Mouse (Mus musculus) spleen, postnatal 14 days (tissue): ENCODE results near the gene Wscd2.

Experiments
- DNase-seq, 2 experiments: peaks; one replicate each; pipeline ENCODE4 v3.0.0; 2021 to 2022; ENCODE audit warnings: low spot score in 2 of 2

The Wscd2 gene

GRCm38 (mm10) chr5:113480451-113480850, 9.7 kb upstream of the Wscd2 start:
- DNase-seq: no peak

GRCm38 (mm10) chr5:113485584-113486162, 4.5 kb upstream of the Wscd2 start:
- no peak for DNase-seq

- DNase-seq: no peak
Measured at GRCm38 (mm10) chr5:113487879-113488278, 2.3 kb upstream of the Wscd2 start.

- no peak for DNase-seq
Measured at GRCm38 (mm10) chr5:113489617-113490016, 516 bp upstream of the Wscd2 start.

GRCm38 (mm10) chr5:113490467-113491260, 531 bp downstream of the Wscd2 start:
- DNase-seq: no peak

- no peak for DNase-seq
Measured at GRCm38 (mm10) chr5:113491552-113491951, 1.4 kb downstream of the Wscd2 start.

- no peak for DNase-seq
Measured at GRCm38 (mm10) chr5:113491988-113492387, 1.9 kb downstream of the Wscd2 start.

GRCm38 (mm10) chr5:113492417-113493035, 2.4 kb downstream of the Wscd2 start:
- no peak for DNase-seq

- no peak for DNase-seq
Measured at GRCm38 (mm10) chr5:113493997-113494396, 3.9 kb downstream of the Wscd2 start.

GRCm38 (mm10) chr5:113496926-113497325, 6.8 kb downstream of the Wscd2 start:
- DNase-seq: no peak

GRCm38 (mm10) chr5:113499421-113499820, 9.3 kb downstream of the Wscd2 start:
- no peak for DNase-seq

GRCm38 (mm10) chr5:113503276-113503675, 13.1 kb downstream of the Wscd2 start:
- DNase-seq: no peak

GRCm38 (mm10) chr5:113504654-113505053, 14.5 kb downstream of the Wscd2 start:
- no peak for DNase-seq

- DNase-seq: no peak
Measured at GRCm38 (mm10) chr5:113506065-113506464, 15.9 kb downstream of the Wscd2 start.

GRCm38 (mm10) chr5:113506779-113507178, 16.6 kb downstream of the Wscd2 start:
- DNase-seq: no peak

GRCm38 (mm10) chr5:113509167-113509566, 19.0 kb downstream of the Wscd2 start:
- DNase-seq: no peak

- DNase-seq: no peak
Measured at GRCm38 (mm10) chr5:113513640-113514039, 23.5 kb downstream of the Wscd2 start.

GRCm38 (mm10) chr5:113514062-113514461, 23.9 kb downstream of the Wscd2 start:
- no peak for DNase-seq

- DNase-seq: no peak
Measured at GRCm38 (mm10) chr5:113516119-113516872, 26.2 kb downstream of the Wscd2 start.

- DNase-seq: no peak
Measured at GRCm38 (mm10) chr5:113516873-113517336, 26.8 kb downstream of the Wscd2 start.

GRCm38 (mm10) chr5:113517387-113517786, 27.3 kb downstream of the Wscd2 start:
- no peak for DNase-seq

GRCm38 (mm10) chr5:113521037-113521436, 30.9 kb downstream of the Wscd2 start:
- DNase-seq: no peak
